Mouse (Mus musculus) erythroblast, embryonic 14.5 days (primary cell): Measurements from ENCODE around the gene Itk.

Experiments
- GATA1 ChIP-seq: IDR thresholded peaks from 2 replicates; pipeline ENCODE4 v1.6.1; 2012; ENCODE audit warnings: low read length, inconsistent platforms, mixed read lengths
- TAL1 ChIP-seq: IDR thresholded peaks from 3 replicates; pipeline ENCODE4 v1.6.1; 2012; ENCODE audit warnings: low read length, inconsistent platforms, mixed read lengths

DNA sequence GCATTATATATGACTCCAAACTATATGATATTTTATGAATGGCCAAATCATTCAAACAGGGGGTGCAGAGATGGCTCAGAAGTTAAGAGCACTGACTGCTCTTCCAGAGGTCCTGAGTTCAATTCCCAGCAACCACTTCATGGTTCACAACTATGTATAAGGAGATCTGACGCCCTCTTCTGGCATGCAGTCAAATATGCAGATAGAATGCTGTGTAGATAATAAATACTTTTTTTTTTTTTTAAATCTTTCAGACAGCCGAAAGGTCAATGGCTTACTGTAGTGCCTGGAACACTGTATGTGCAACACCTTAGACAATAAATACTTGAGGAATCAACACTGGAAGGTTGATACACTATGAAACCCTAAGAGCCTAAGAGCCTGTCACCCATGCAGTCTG is 40.8 kb upstream of the Itk start:
- TF ChIP-seq TAL1 (no peak), GATA1 (no peak)
